Mouse (Mus musculus): ENCODE results near the gene Kcnj6. TPM values are rescaled to one million over a fixed set of nuclear protein-coding genes. Genes with fewer than 3 reads are reported as not detected.

Gene Kcnj6
- total RNA-seq, 2 experiments from 2014 or later = 0.53 to 0.73 TPM

DNA sequence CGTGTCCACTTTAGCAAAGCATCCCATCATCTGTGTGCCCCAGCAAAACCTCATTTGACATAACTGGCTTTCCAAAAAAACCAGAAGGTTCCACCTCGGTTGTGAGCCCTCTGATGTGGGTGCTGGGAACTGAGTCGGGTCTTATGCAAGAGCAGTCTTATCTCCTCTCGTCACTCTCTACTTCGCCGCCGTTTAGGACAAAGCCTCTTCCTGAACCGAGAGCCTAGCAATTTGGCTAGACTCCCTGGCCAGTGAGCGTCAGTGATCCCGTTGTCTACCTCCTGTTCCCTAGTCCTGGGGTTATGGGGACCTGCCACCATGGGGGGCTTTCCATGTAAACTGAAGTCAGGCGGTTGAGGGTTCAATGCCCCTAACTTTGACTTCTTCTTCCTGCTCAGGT, 280.4 kb downstream of the Kcnj6 start:
- no peak for DNase-seq

DNA sequence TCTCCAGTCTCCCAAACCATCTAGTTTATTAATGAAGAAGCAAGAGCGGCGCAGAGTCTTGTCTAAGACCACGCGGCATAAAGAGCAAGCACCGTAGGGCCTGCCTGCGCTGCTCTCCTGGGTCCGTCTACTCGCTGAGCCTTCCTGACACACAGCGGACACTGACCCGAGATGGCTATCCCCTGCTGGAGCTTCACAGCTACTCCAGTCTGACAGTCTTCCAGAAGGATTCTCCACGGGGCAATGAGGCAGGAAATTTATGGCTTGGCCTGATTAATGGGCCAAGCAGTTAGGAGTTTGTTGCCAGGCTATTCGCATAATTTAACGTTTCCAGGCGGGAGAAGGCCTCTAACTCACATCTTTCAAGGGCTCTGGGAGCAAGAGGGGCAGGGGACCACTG, 283.0 kb downstream of the Kcnj6 start:
- DNase-seq = peak in 1 of 2 experiments; percentile 13

DNA sequence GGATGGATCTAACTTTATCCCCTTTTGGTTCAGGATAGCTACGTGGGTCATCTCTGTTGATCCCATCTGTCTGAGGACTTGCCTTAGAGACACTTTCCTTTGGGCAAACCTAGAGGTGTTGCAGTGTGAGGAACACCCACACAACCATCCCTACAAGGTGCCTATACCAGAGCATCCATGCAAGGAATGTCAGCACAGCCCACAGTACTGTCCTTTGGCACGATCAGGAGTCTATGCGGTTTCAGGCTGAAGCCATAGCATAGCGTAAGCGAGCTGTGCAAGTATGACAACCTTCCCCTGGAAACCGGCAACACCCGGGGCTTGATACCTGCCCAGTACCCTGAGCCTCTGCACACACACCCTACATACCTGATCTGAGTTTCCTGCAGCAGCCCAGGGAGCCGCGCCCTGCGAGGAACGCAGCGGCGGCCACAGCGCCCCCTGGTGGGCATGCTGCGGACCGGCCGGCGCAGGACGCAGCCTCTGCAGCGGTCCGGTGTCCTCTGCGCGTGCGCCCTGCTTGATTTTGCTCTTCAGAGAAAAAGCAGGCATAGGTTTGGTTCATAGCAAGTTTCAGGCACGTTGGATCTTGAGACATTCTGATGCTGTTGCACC, 283.9 kb downstream of the Kcnj6 start:
- DNase-seq = peak; percentile 89 to 94

DNA sequence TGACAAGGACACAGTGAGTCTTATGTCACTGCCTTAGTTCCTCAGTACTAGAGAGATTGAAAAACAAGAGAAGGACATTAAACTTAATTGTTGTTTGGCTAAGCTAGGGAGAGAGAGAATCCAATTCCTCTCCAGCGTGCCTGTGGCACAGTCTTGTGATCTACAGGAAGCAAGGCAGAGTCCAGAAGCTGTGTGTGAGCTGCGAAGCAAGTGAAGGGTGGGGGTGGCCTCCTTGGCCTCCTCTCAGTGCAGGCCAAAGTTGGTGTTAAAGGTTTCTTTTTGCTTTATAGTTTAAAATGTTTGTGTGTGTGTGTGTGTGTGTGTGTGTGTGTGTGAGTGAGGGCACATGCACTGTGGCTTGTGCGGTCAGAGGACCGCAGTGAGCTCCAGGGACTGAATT, 295.5 kb downstream of the Kcnj6 start:
- DNase-seq = no peak

DNA sequence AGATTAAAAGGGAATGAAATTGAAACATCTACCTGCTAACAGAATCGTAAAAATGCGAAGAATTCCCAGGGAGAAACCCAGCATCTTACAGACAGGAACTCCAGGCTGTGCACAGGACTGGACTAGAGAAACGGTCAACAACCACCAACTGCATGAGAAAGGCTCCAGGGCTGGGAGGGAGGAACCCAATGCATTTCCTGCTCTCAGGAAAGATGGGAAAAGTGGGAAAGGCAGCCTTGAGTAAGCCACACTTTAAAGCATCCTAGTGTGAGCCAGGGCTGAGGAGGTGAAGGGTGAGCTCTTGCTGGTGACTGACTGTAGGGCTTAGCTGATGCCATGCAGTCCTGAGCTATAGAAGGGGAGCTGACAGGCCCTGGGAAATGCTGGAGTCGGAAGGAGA, 296.4 kb downstream of the Kcnj6 start:
- DNase-seq = no peak

Small RNAs within 50 kb of the gene (microRNA-seq; reads per million reads assigned to microRNA genes)
- not detected for gene Gm22745
